Mouse (Mus musculus) intestine, embryonic 15.5 days (tissue): ENCODE data around the gene Lrrc9. TPM values are rescaled to one million over a fixed set of nuclear protein-coding genes. Genes with fewer than 3 reads are reported as not detected.

Source experiments
- ATAC-seq: fragments of 200-750 bp; cut with Nextera tagmentation; 2 replicates; pipeline ENCODE4 v1.8.0; 2017; ENCODE audit warnings: moderate TSS enrichment, moderate library complexity
- H3K27ac ChIP-seq: fragments of 300-500 bp; sonication (generic); 2 replicates; pipeline ENCODE4 v1.5.1; 2015; ENCODE audit warnings: mild to moderate bottlenecking, inconsistent platforms
- H3K27me3 ChIP-seq: fragments of 300-500 bp; sonication (generic); replicated peaks from 2 replicates; pipeline ENCODE4 v1.6.1; 2015; ENCODE audit warnings: inconsistent platforms
- H3K36me3 ChIP-seq: fragments of 300-500 bp; sonication (generic); 2 replicates; pipeline ENCODE4 v1.6.1; 2015; ENCODE audit warnings: inconsistent platforms
- H3K4me1 ChIP-seq: fragments of 300-500 bp; sonication (generic); replicated peaks from 2 replicates; pipeline ENCODE4 v1.6.1; 2015; ENCODE audit warnings: inconsistent platforms
- H3K4me2 ChIP-seq: fragments of 300-500 bp; sonication (generic); replicated peaks from 2 replicates; pipeline ENCODE4 v1.6.1; 2015; ENCODE audit warnings: mild to moderate bottlenecking, inconsistent platforms
- H3K4me3 ChIP-seq: fragments of 300-500 bp; sonication (generic); replicated peaks from 2 replicates; pipeline ENCODE4 v1.5.1; 2015; ENCODE audit warnings: inconsistent platforms
- H3K9ac ChIP-seq: fragments of 300-500 bp; sonication (generic); 2 replicates; pipeline ENCODE4 v1.6.1; 2015; ENCODE audit warnings: inconsistent platforms
- H3K9me3 ChIP-seq: fragments of 300-500 bp; sonication (generic); 2 replicates; pipeline ENCODE4 v1.6.1; 2016; ENCODE audit warnings: inconsistent platforms
- WGBS: fragments of 180-500 bp; shearing (Covaris S2); methylation state at CpG from one replicate; pipeline ENCODE4 v1.1.7; 2015; 5-methylcytosine and 5-hydroxymethylcytosine counted together
- polyA plus RNA-seq: library from polyadenylated mRNA; unstranded; fragments of >200 nt; fragmentation: Nextera tagmentation; extraction: Ambion mirVana; gene quantifications from 2 replicates; pipeline ENCODE4 v1.2.1, GENCODE M21; 2015

The Lrrc9 gene
- polyA plus RNA-seq, 1 experiment from 2014 or later, result 0.33 TPM

- no peak overlapping the region for H3K4me3 ChIP-seq
- no peak overlapping the region for H3K27ac ChIP-seq
- H3K27me3 ChIP-seq, result no peaks in the 10 kb centered on the region
- no peaks in the 10 kb centered on the region for H3K9me3 ChIP-seq
- H3K4me1 ChIP-seq, result no peaks in the 10 kb centered on the region
- no peak overlapping the region for H3K4me2 ChIP-seq
- WGBS, result 66% methylated on average over 9 of the region's 9 CpGs
- no peak overlapping the region for H3K9ac ChIP-seq
- ATAC-seq, result no peak
- no peaks in the 10 kb centered on the region for H3K36me3 ChIP-seq
Observed at GRCm38 (mm10) chr12:72433241-72433865, 8.3 kb upstream of the Lrrc9 start.

- H3K4me1 ChIP-seq, result 0 out of 2 replicates have a peak, but pooled peaks cover 5% of the 10 kb centered on the region
- ATAC-seq, result no peak
- H3K9ac ChIP-seq, result no peak overlapping the region
- H3K27ac ChIP-seq, result no peak overlapping the region
- no peaks in the 10 kb centered on the region for H3K27me3 ChIP-seq
- H3K9me3 ChIP-seq, result no peaks in the 10 kb centered on the region
- no peaks in the 10 kb centered on the region for H3K36me3 ChIP-seq
- 72% methylated on average over 10 of the region's 10 CpGs for WGBS
- no peak overlapping the region for H3K4me3 ChIP-seq
- H3K4me2 ChIP-seq, result no peak overlapping the region
Observed at GRCm38 (mm10) chr12:72437676-72438341, 3.9 kb upstream of the Lrrc9 start.

GRCm38 (mm10) chr12:72438961-72439480 is 2.6 kb upstream of the Lrrc9 start:
- 72% methylated on average over 6 of the region's 6 CpGs for WGBS
- Histone ChIP-seq H3K9me3 (no peaks in the 10 kb centered on the region), H3K27me3 (no peaks in the 10 kb centered on the region), H3K27ac (no peak overlapping the region), H3K4me2 (no peak overlapping the region), H3K9ac (no peak overlapping the region), H3K36me3 (no peaks in the 10 kb centered on the region), H3K4me3 (no peak overlapping the region), H3K4me1 (0 out of 2 replicates have a peak, but pooled peaks cover 5% of the 10 kb centered on the region)
- ATAC-seq, result no peak

- no peak overlapping the region for H3K27ac ChIP-seq
- 73% methylated on average over 17 of the region's 17 CpGs for WGBS
- no peaks in the 10 kb centered on the region for H3K36me3 ChIP-seq
- H3K9ac ChIP-seq, result no peak overlapping the region
- H3K4me3 ChIP-seq, result no peak overlapping the region
- no peak overlapping the region for H3K4me2 ChIP-seq
- no peaks in the 10 kb centered on the region for H3K27me3 ChIP-seq
- H3K4me1 ChIP-seq, result no peaks in the 10 kb centered on the region
- no peak for ATAC-seq
- no peaks in the 10 kb centered on the region for H3K9me3 ChIP-seq
Observed at GRCm38 (mm10) chr12:72453941-72454340, 12.3 kb downstream of the Lrrc9 start.

GRCm38 (mm10) chr12:72461191-72461893 is 19.7 kb downstream of the Lrrc9 start:
- H3K9me3 ChIP-seq, result no peaks in the 10 kb centered on the region
- no peaks in the 10 kb centered on the region for H3K27me3 ChIP-seq
- H3K27ac ChIP-seq, result no peak overlapping the region
- H3K4me2 ChIP-seq, result no peak overlapping the region
- H3K9ac ChIP-seq, result no peak overlapping the region
- H3K36me3 ChIP-seq, result no peaks in the 10 kb centered on the region
- 47% methylated on average over 11 of the region's 11 CpGs for WGBS
- 0 out of 2 replicates have a peak, but pooled peaks have one; percentile 47 for ATAC-seq
- H3K4me3 ChIP-seq, result no peak overlapping the region
- H3K4me1 ChIP-seq, result no peaks in the 10 kb centered on the region

GRCm38 (mm10) chr12:72461894-72462530 is 20.3 kb downstream of the Lrrc9 start:
- H3K9ac ChIP-seq, result no peak overlapping the region
- ATAC-seq, result 0 out of 2 replicates have a peak, but pooled peaks have one; percentile 66
- H3K27ac ChIP-seq, result no peak overlapping the region
- 46% methylated on average over 5 of the region's 5 CpGs for WGBS
- H3K4me1 ChIP-seq, result no peaks in the 10 kb centered on the region
- H3K9me3 ChIP-seq, result no peaks in the 10 kb centered on the region
- H3K27me3 ChIP-seq, result no peaks in the 10 kb centered on the region
- H3K4me2 ChIP-seq, result no peak overlapping the region
- no peaks in the 10 kb centered on the region for H3K36me3 ChIP-seq
- no peak overlapping the region for H3K4me3 ChIP-seq

GRCm38 (mm10) chr12:72465826-72466501 is 24.3 kb downstream of the Lrrc9 start:
- Histone ChIP-seq H3K27ac (no peak overlapping the region), H3K27me3 (no peaks in the 10 kb centered on the region), H3K9ac (no peak overlapping the region), H3K9me3 (no peaks in the 10 kb centered on the region), H3K4me1 (no peaks in the 10 kb centered on the region), H3K4me3 (no peak overlapping the region), H3K4me2 (no peak overlapping the region), H3K36me3 (no peaks in the 10 kb centered on the region)
- no peak for ATAC-seq
- 86% methylated on average over 5 of the region's 5 CpGs for WGBS

- Histone ChIP-seq H3K27me3 (no peaks in the 10 kb centered on the region), H3K36me3 (no peaks in the 10 kb centered on the region), H3K9me3 (no peaks in the 10 kb centered on the region), H3K9ac (no peak overlapping the region), H3K4me2 (no peak overlapping the region), H3K27ac (no peak overlapping the region), H3K4me1 (no peaks in the 10 kb centered on the region), H3K4me3 (no peak overlapping the region)
- ATAC-seq, result no peak
- WGBS, result 85% methylated on average over 1 of the region's 1 CpGs
Observed at GRCm38 (mm10) chr12:72467269-72467668, 25.6 kb downstream of the Lrrc9 start.

- Histone ChIP-seq H3K27me3 (no peaks in the 10 kb centered on the region), H3K4me2 (no peak overlapping the region), H3K27ac (no peak overlapping the region), H3K4me1 (no peaks in the 10 kb centered on the region), H3K36me3 (no peaks in the 10 kb centered on the region), H3K9me3 (no peaks in the 10 kb centered on the region), H3K9ac (no peak overlapping the region), H3K4me3 (no peak overlapping the region)
- 89% methylated on average over 4 of the region's 4 CpGs for WGBS
- no peak for ATAC-seq
Observed at GRCm38 (mm10) chr12:72467789-72468188, 26.1 kb downstream of the Lrrc9 start.

GRCm38 (mm10) chr12:72476773-72477450 is 35.2 kb downstream of the Lrrc9 start:
- ATAC-seq, result no peak
- H3K9me3 ChIP-seq, result no peaks in the 10 kb centered on the region
- no peaks in the 10 kb centered on the region for H3K27me3 ChIP-seq
- H3K4me1 ChIP-seq, result no peaks in the 10 kb centered on the region
- H3K36me3 ChIP-seq, result no peaks in the 10 kb centered on the region
- no peak overlapping the region for H3K27ac ChIP-seq
- H3K4me3 ChIP-seq, result no peak overlapping the region
- no peak overlapping the region for H3K4me2 ChIP-seq
- no peak overlapping the region for H3K9ac ChIP-seq
- 76% methylated on average over 2 of the region's 2 CpGs for WGBS

GRCm38 (mm10) chr12:72482226-72482625 is 40.6 kb downstream of the Lrrc9 start:
- no peaks in the 10 kb centered on the region for H3K36me3 ChIP-seq
- ATAC-seq, result no peak
- H3K4me2 ChIP-seq, result no peak overlapping the region
- no peaks in the 10 kb centered on the region for H3K9me3 ChIP-seq
- no peaks in the 10 kb centered on the region for H3K27me3 ChIP-seq
- no peak overlapping the region for H3K9ac ChIP-seq
- H3K27ac ChIP-seq, result no peak overlapping the region
- no peaks in the 10 kb centered on the region for H3K4me1 ChIP-seq
- no peak overlapping the region for H3K4me3 ChIP-seq
